Mouse (Mus musculus): Measurements from ENCODE around the gene Pcbp3.

DNA sequence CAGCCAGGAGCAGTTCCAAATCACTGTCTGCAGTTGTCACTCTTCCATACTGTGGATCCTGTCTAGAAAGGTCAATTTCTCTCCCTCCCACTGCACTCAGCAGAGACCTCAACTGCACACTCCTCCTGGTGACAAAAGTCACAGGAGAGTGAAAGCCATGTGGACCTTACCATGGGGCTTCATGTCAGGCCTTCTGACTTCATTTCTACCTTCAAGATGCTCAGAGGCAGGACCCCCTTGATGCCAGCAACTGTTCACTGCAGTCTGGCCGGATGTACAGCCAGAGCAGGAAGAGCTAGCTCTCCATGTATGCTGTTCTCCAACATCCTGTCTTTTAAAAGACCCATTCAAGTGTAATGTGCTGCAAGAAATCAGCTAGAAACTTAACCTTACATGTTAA, 29.9 kb downstream of the Pcbp3 start:
- TF ChIP-seq CTCF (IDR thresholded peaks at IDR 0.05; ENCODE audit: extremely low read depth, insufficient read length, insufficient replicate concordance, low read depth, low read length): no peak
- no peak for TF ChIP-seq POLR2A (IDR thresholded peaks at IDR 0.05; ENCODE audit: low read depth, low read length)
